Mouse (Mus musculus): ENCODE data around the gene Glb1l. TPM values are rescaled to one million over a fixed set of nuclear protein-coding genes. Genes with fewer than 3 reads are reported as not detected.

Glb1l gene
- polyA plus RNA-seq, 1 experiment: 5.7 TPM

DNA sequence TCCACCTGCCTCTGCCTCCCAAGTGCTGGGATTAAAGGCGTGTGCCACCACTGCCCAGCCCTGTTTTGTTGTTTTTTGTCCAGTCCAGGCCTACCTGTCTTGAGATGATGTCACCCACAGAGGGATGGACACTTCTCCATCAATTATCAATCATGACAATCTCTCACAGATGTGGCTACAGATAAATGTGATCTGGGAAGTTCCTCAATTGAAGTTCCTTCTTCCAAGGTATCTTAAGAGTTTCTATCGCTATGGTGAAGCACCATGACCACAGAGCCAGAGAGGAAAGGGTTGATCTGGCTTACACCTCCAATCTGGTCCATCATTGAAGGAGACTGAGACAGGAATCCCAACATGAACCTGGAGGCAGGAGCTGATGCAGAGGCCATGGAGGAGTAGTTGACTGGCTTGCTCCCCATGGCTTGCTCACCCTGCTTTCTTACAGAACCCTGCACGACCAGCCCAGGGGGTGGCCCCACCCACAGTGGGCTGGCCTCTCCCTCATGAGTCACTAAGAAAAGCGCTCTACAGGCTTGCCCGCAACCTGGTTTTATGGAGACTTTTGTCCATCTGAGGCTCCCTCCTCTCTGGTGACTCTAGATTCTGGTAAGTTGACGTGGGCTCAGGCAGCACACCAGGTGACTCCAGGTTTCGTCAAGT, 19.9 kb upstream of the Glb1l start:
- Histone ChIP-seq H3K27me3 (ENCODE audit: control insufficient read depth, insufficient read depth, low read length) (no peaks in the 10 kb centered on the region), H3K4me3 (ENCODE audit: extremely low read depth, insufficient read depth, insufficient read length) (no peak overlapping the region), H3K36me3 (ENCODE audit: control insufficient read depth, insufficient read depth, low read length) (no peaks in the 10 kb centered on the region), H3K27ac (ENCODE audit: insufficient read depth, low read length) (no peak overlapping the region), H3K4me1 (ENCODE audit: control insufficient read depth, insufficient read depth, insufficient read length) (peaks cover 4% of the 10 kb centered on the region)
- WGBS: 64% methylated on average over 7 of the region's 7 CpGs
- TF ChIP-seq POLR2A (IDR thresholded peaks at IDR 0.05; ENCODE audit: low read depth, low read length): no peak
- no peak for TF ChIP-seq CTCF (IDR thresholded peaks at IDR 0.05; ENCODE audit: extremely low read depth, insufficient read depth, insufficient read length, insufficient replicate concordance)
- DNase-seq (ENCODE audit: low read depth in 1 of 2, low spot score in 2 of 2): no peak

DNA sequence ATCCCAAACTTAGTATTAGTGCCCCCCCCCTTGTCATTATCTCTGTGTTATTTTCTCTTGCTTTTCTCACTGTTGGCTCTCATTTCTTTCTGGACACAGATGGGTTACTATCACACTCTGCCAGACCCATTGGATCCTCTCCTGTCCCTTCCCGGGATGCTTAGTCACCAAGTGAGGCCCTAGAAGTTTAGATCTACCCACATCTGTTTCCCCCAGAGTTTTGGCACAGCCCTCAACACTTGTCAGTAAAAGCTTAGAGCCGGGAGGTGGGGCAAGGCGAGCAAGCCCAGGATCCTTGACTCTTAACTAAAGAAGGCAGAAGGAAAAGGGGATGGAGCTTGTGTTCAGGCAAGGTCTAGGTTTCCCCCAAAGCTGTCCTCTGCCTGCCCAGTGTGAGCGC, 18.5 kb upstream of the Glb1l start:
- Histone ChIP-seq H3K27ac (ENCODE audit: insufficient read depth, low read length) (no peak overlapping the region), H3K36me3 (ENCODE audit: control insufficient read depth, insufficient read depth, low read length) (no peaks in the 10 kb centered on the region), H3K4me1 (ENCODE audit: control insufficient read depth, insufficient read depth, insufficient read length) (no peaks in the 10 kb centered on the region), H3K27me3 (ENCODE audit: control insufficient read depth, insufficient read depth, low read length) (no peaks in the 10 kb centered on the region), H3K4me3 (ENCODE audit: extremely low read depth, insufficient read depth, insufficient read length) (no peak overlapping the region)
- 45% methylated on average over 4 of the region's 4 CpGs for WGBS
- TF ChIP-seq POLR2A (IDR thresholded peaks at IDR 0.05; ENCODE audit: low read depth, low read length): no peak
- TF ChIP-seq CTCF (IDR thresholded peaks at IDR 0.05; ENCODE audit: extremely low read depth, insufficient read depth, insufficient read length, insufficient replicate concordance): no peak
- DNase-seq (ENCODE audit: low read depth in 1 of 2, low spot score in 2 of 2): no peak

DNA sequence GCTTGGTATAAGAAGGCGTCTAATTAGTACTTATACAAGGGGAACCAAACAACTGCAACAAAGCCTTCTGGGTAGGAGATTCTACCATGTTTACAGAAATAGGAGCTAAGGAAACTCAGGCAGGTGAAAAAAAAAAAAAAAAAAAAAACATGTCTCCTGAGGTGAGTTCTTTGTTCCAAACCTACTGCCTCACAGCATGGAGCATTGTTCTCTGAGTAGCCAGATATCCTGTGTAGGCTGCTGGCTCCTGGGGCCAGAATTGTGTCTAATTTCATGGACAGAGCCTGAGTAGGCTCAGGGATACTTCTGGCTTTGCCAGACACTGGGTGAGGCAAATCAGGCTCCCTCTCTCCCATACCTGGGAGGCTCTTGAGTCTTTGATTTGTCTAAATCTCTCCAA, 17.0 kb upstream of the Glb1l start:
- no peak for DNase-seq (ENCODE audit: low read depth in 1 of 2, low spot score in 2 of 2)
- H3K36me3 ChIP-seq (ENCODE audit: control insufficient read depth, insufficient read depth, low read length): no peaks in the 10 kb centered on the region
- H3K4me1 ChIP-seq (ENCODE audit: control insufficient read depth, insufficient read depth, insufficient read length): peaks cover 7% of the 10 kb centered on the region; the same call in 1 of the 2 replicates
- H3K27ac ChIP-seq (ENCODE audit: insufficient read depth, low read length): no peak overlapping the region
- H3K4me3 ChIP-seq (ENCODE audit: extremely low read depth, insufficient read depth, insufficient read length): no peak overlapping the region
- 76% methylated on average over 1 of the region's 1 CpGs for WGBS
- TF ChIP-seq CTCF (IDR thresholded peaks at IDR 0.05; ENCODE audit: extremely low read depth, insufficient read depth, insufficient read length, insufficient replicate concordance) (no peak), POLR2A (IDR thresholded peaks at IDR 0.05; ENCODE audit: low read depth, low read length) (no peak)
- no peaks in the 10 kb centered on the region for H3K27me3 ChIP-seq (ENCODE audit: control insufficient read depth, insufficient read depth, low read length)

DNA sequence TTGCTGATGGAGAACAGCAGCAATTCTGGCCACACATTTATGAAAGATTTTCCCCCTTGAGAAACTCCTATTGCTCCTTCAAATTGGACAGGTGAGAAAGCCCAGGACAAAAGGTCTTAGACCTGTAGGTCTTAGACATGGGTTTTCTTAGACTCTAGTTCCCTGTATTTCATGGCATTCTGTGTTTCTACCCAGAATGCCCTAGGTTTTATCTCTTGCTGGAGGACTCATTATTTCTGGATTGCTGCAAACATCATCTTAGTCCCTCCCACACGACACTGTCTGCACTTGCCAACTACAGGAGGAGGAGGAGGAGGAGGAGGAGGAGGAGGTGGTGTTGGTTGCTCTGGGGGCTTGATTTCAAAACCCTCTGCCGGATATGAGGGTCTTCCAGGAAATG, 15.5 kb upstream of the Glb1l start:
- DNase-seq (ENCODE audit: low read depth in 1 of 2, low spot score in 2 of 2): no peak
- Histone ChIP-seq H3K4me3 (ENCODE audit: extremely low read depth, insufficient read depth, insufficient read length) (no peak overlapping the region), H3K27ac (ENCODE audit: insufficient read depth, low read length) (no peak overlapping the region), H3K36me3 (ENCODE audit: control insufficient read depth, insufficient read depth, low read length) (no peaks in the 10 kb centered on the region), H3K27me3 (ENCODE audit: control insufficient read depth, insufficient read depth, low read length) (no peaks in the 10 kb centered on the region), H3K4me1 (ENCODE audit: control insufficient read depth, insufficient read depth, insufficient read length) (peaks cover 7% of the 10 kb centered on the region; the same call in 1 of the 2 replicates)
- WGBS: 51% methylated on average over 2 of the region's 2 CpGs
- TF ChIP-seq CTCF (IDR thresholded peaks at IDR 0.05; ENCODE audit: extremely low read depth, insufficient read depth, insufficient read length, insufficient replicate concordance): no peak
- TF ChIP-seq POLR2A (IDR thresholded peaks at IDR 0.05; ENCODE audit: low read depth, low read length): no peak

DNA sequence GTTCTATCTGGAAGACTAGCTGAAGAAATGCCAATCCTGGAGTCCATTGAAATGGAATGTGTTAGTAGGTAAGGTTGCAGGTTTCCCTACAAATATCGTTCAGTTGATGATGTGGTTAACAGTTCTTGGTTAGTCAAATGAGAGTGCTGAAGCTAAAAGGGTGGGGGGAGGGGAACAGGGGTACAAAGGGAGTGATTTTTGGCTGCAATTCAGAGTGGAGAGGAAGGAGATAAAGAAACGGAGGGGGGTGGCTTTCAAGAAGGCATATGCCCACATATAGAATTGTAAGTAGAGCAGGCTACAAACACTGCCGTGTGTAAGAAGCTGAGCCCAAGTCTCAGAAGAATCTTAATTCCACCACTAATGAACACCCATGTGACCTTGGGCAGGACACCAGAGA, 14.9 kb upstream of the Glb1l start:
- Histone ChIP-seq H3K4me1 (ENCODE audit: control insufficient read depth, insufficient read depth, insufficient read length) (peaks cover 7% of the 10 kb centered on the region; the same call in 1 of the 2 replicates), H3K27me3 (ENCODE audit: control insufficient read depth, insufficient read depth, low read length) (no peaks in the 10 kb centered on the region), H3K36me3 (ENCODE audit: control insufficient read depth, insufficient read depth, low read length) (no peaks in the 10 kb centered on the region), H3K4me3 (ENCODE audit: extremely low read depth, insufficient read depth, insufficient read length) (no peak overlapping the region), H3K27ac (ENCODE audit: insufficient read depth, low read length) (no peak overlapping the region)
- DNase-seq (ENCODE audit: low read depth in 1 of 2, low spot score in 2 of 2): no peak
- no peak for TF ChIP-seq POLR2A (IDR thresholded peaks at IDR 0.05; ENCODE audit: low read depth, low read length)
- TF ChIP-seq CTCF (IDR thresholded peaks at IDR 0.05; ENCODE audit: extremely low read depth, insufficient read depth, insufficient read length, insufficient replicate concordance): no peak
- WGBS: 26% methylated on average over 3 of the region's 3 CpGs

DNA sequence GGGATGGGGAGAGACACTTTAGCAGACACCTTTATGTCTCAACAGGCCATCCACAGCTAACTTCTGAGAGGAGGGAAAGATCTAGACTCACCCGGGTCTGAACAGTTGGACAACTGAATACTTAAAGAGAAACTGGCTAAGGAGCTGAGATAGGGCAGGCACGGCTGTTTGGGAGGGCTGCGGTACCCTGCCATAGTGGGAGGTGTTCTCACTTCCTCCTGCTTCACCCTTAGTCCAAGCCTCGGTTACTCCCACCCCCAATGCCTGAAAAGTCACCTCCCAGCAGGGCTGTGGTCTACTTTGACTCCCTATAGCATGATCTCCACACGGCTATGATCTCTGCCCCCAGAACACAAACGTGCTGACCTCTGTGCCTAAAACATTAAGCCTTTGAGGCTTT, 12.9 kb upstream of the Glb1l start:
- H3K27me3 ChIP-seq (ENCODE audit: control insufficient read depth, insufficient read depth, low read length): no peaks in the 10 kb centered on the region
- H3K27ac ChIP-seq (ENCODE audit: insufficient read depth, low read length): no peak overlapping the region
- WGBS: 5% methylated on average over 6 of the region's 6 CpGs
- H3K4me3 ChIP-seq (ENCODE audit: extremely low read depth, insufficient read depth, insufficient read length): no peak overlapping the region
- no peaks in the 10 kb centered on the region for H3K36me3 ChIP-seq (ENCODE audit: control insufficient read depth, insufficient read depth, low read length)
- H3K4me1 ChIP-seq (ENCODE audit: control insufficient read depth, insufficient read depth, insufficient read length): peaks cover 9% of the 10 kb centered on the region; the same call in 1 of the 2 replicates
- no peak for DNase-seq (ENCODE audit: low read depth in 1 of 2, low spot score in 2 of 2)
- TF ChIP-seq CTCF (IDR thresholded peaks at IDR 0.05; ENCODE audit: extremely low read depth, insufficient read depth, insufficient read length, insufficient replicate concordance) (no peak), POLR2A (IDR thresholded peaks at IDR 0.05; ENCODE audit: low read depth, low read length) (no peak)

DNA sequence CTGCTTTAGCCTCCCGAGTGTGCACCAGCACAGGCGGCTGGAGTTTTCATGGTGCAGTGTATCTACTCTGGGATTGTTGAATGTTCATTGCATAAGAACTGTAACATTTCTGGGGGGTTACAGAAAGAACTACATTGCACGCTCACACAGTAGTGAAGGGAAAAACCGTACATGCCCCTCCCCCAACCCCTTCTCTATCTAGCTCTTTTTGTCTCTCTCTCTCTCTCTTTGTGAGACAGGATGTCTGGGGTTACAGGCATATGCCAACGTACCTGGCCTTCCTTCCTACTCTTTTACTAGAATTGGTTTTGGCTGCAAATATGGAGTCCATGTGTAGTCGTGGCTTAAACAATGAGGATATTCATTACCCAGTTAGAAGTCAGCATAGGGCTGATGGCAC, 12.3 kb upstream of the Glb1l start:
- no peak overlapping the region for H3K27ac ChIP-seq (ENCODE audit: insufficient read depth, low read length)
- peaks cover 9% of the 10 kb centered on the region; the same call in 1 of the 2 replicates for H3K4me1 ChIP-seq (ENCODE audit: control insufficient read depth, insufficient read depth, insufficient read length)
- TF ChIP-seq POLR2A (IDR thresholded peaks at IDR 0.05; ENCODE audit: low read depth, low read length): no peak
- TF ChIP-seq CTCF (IDR thresholded peaks at IDR 0.05; ENCODE audit: extremely low read depth, insufficient read depth, insufficient read length, insufficient replicate concordance): no peak
- DNase-seq (ENCODE audit: low read depth in 1 of 2, low spot score in 2 of 2): no peak
- no peaks in the 10 kb centered on the region for H3K27me3 ChIP-seq (ENCODE audit: control insufficient read depth, insufficient read depth, low read length)
- no peak overlapping the region for H3K4me3 ChIP-seq (ENCODE audit: extremely low read depth, insufficient read depth, insufficient read length)
- WGBS: 35% methylated on average over 6 of the region's 6 CpGs
- no peaks in the 10 kb centered on the region for H3K36me3 ChIP-seq (ENCODE audit: control insufficient read depth, insufficient read depth, low read length)

Data from spleen, adult 2 months (tissue).